Mouse (Mus musculus): ENCODE results near the gene Ccr5.

Gene Ccr5

GRCm38 (mm10) chr9:124138055-124138775, 16.9 kb downstream of the Ccr5 start:
- DNase-seq (ENCODE audit: low read depth in 1 of 2, low spot score in 2 of 2), result no peak

GRCm38 (mm10) chr9:124143678-124144077, 22.3 kb downstream of the Ccr5 start:
- DNase-seq (ENCODE audit: low read depth in 1 of 2, low spot score in 2 of 2), result peak; percentile 42

GRCm38 (mm10) chr9:124146307-124146706, 25.0 kb downstream of the Ccr5 start:
- DNase-seq (ENCODE audit: low read depth in 1 of 2, low spot score in 2 of 2), result no peak

All from monocyte, adult 2 months (primary cell).